Mouse (Mus musculus): Measurements from ENCODE around the gene Rpl29.

Rpl29 gene

GRCm38 (mm10) chr9:106454888-106455681, 25.8 kb downstream of the Rpl29 start:
- no peak for DNase-seq (ENCODE audit: low spot score)

GRCm38 (mm10) chr9:106456325-106457162, 27.3 kb downstream of the Rpl29 start:
- no peak for DNase-seq (ENCODE audit: low spot score)

GRCm38 (mm10) chr9:106457163-106457559, 27.9 kb downstream of the Rpl29 start:
- no peak for DNase-seq (ENCODE audit: low spot score)

GRCm38 (mm10) chr9:106457920-106458319, 28.7 kb downstream of the Rpl29 start:
- DNase-seq (ENCODE audit: low spot score), result no peak

- DNase-seq (ENCODE audit: low spot score), result no peak
Measured at GRCm38 (mm10) chr9:106459946-106460345, 30.7 kb downstream of the Rpl29 start.

GRCm38 (mm10) chr9:106460401-106461025, 31.3 kb downstream of the Rpl29 start:
- no peak for DNase-seq (ENCODE audit: low spot score)

GRCm38 (mm10) chr9:106461026-106461415, 31.8 kb downstream of the Rpl29 start:
- no peak for DNase-seq (ENCODE audit: low spot score)

GRCm38 (mm10) chr9:106461641-106462429, 32.6 kb downstream of the Rpl29 start:
- DNase-seq (ENCODE audit: low spot score), result no peak

- no peak for DNase-seq (ENCODE audit: low spot score)
Measured at GRCm38 (mm10) chr9:106462430-106462800, 33.2 kb downstream of the Rpl29 start.

- DNase-seq (ENCODE audit: low spot score), result no peak
Measured at GRCm38 (mm10) chr9:106463122-106464063, 34.1 kb downstream of the Rpl29 start.

- no peak for DNase-seq (ENCODE audit: low spot score)
Measured at GRCm38 (mm10) chr9:106464751-106465541, 35.7 kb downstream of the Rpl29 start.

- DNase-seq (ENCODE audit: low spot score), result no peak
Measured at GRCm38 (mm10) chr9:106465571-106466200, 36.4 kb downstream of the Rpl29 start, which contains the start of gene Gpr62. Gpr62 (minus strand) TSS chr9:106465938.

- DNase-seq (ENCODE audit: low spot score), result no peak
Measured at GRCm38 (mm10) chr9:106466721-106467120, 37.5 kb downstream of the Rpl29 start.

GRCm38 (mm10) chr9:106467746-106468145, 38.5 kb downstream of the Rpl29 start:
- DNase-seq (ENCODE audit: low spot score), result no peak

- no peak for DNase-seq (ENCODE audit: low spot score)
Measured at GRCm38 (mm10) chr9:106469317-106469716, 40.1 kb downstream of the Rpl29 start.

- DNase-seq (ENCODE audit: low spot score), result no peak
Measured at GRCm38 (mm10) chr9:106469776-106470175, 40.5 kb downstream of the Rpl29 start.

- no peak for DNase-seq (ENCODE audit: low spot score)
Measured at GRCm38 (mm10) chr9:106470991-106471750, 41.9 kb downstream of the Rpl29 start.

- DNase-seq (ENCODE audit: low spot score), result no peak
Measured at GRCm38 (mm10) chr9:106471892-106472291, 42.6 kb downstream of the Rpl29 start.

- no peak for DNase-seq (ENCODE audit: low spot score)
Measured at GRCm38 (mm10) chr9:106472321-106472720, 43.1 kb downstream of the Rpl29 start.

Measured in MN1 (cell line).